Mouse (Mus musculus) liver, embryonic 15.5 days (tissue): Measurements from ENCODE around the gene Vps13a. TPM values are rescaled to one million over a fixed set of nuclear protein-coding genes. Genes with fewer than 3 reads are reported as not detected.
A peak's percentile ranks its signal among the peaks of the same experiment; 100 is the strongest.
"Not testable (repeated sequence)": the region's sequence is repeated elsewhere in the genome, so short reads cannot be mapped to it uniquely, and the experiment has no call there.

ENCODE experiments used
- ATAC-seq: fragments of 200-750 bp; cut with Nextera tagmentation; 2 replicates; pipeline ENCODE4 v1.8.0; 2017; ENCODE audit warnings: moderate number of reproducible peaks, mild to moderate bottlenecking, moderate library complexity; ENCODE audit not compliant: insufficient read depth
- H3K27ac ChIP-seq: fragments of 300-500 bp; sonication (generic); replicated peaks from 2 replicates; pipeline ENCODE4 v1.5.1; 2015; ENCODE audit warnings: mild to moderate bottlenecking, inconsistent platforms
- H3K27me3 ChIP-seq: fragments of 300-500 bp; sonication (generic); 2 replicates; pipeline ENCODE4 v1.6.1; 2015; ENCODE audit warnings: mild to moderate bottlenecking, inconsistent platforms
- H3K36me3 ChIP-seq: fragments of 300-500 bp; sonication (generic); replicated peaks from 2 replicates; pipeline ENCODE4 v1.6.1; 2015; ENCODE audit warnings: moderate library complexity, mild to moderate bottlenecking, inconsistent platforms
- H3K4me1 ChIP-seq: fragments of 300-500 bp; sonication (generic); replicated peaks from 2 replicates; pipeline ENCODE4 v1.6.1; 2015; ENCODE audit warnings: inconsistent platforms
- H3K4me2 ChIP-seq: fragments of 300-500 bp; sonication (generic); 2 replicates; pipeline ENCODE4 v1.6.1; 2015; ENCODE audit warnings: moderate library complexity, mild to moderate bottlenecking, inconsistent platforms
- H3K4me3 ChIP-seq: fragments of 300-500 bp; sonication (generic); replicated peaks from 2 replicates; pipeline ENCODE4 v1.5.1; 2015; ENCODE audit warnings: mild to moderate bottlenecking, inconsistent platforms
- H3K9ac ChIP-seq: fragments of 300-500 bp; sonication (generic); 2 replicates; pipeline ENCODE4 v1.6.1; 2015; ENCODE audit warnings: moderate library complexity, mild to moderate bottlenecking, inconsistent platforms
- H3K9me3 ChIP-seq: fragments of 300-500 bp; sonication (generic); replicated peaks from 2 replicates; pipeline ENCODE4 v1.6.1; 2016; ENCODE audit warnings: inconsistent platforms
- WGBS: fragments of 180-500 bp; shearing (Covaris S2); methylation state at CpG from one replicate; pipeline ENCODE4 v1.1.7; 2015; ENCODE audit warnings: mixed read lengths; ENCODE audit not compliant: insufficient replicate concordance; 5-methylcytosine and 5-hydroxymethylcytosine counted together
- polyA plus RNA-seq: library from polyadenylated mRNA; unstranded; fragments of >200 nt; fragmentation: Nextera tagmentation; extraction: Ambion mirVana; gene quantifications from 2 replicates; pipeline ENCODE4 v1.2.1, GENCODE M21; 2015

Gene Vps13a
- polyA plus RNA-seq, 1 experiment from 2014 or later = 6.3 TPM

- H3K4me1 ChIP-seq, H3K9me3 ChIP-seq, H3K27me3 ChIP-seq, H3K4me3 ChIP-seq, ATAC-seq, H3K27ac ChIP-seq, H3K9ac ChIP-seq, H3K4me2 ChIP-seq, H3K36me3 ChIP-seq: not testable (repeated sequence)
- 34% methylated on average over 9 of the region's 9 CpGs for WGBS
Observed at GRCm38 (mm10) chr19:16757439-16757838, 23.3 kb downstream of the Vps13a start.

- Histone ChIP-seq H3K4me1 (no peaks in the 10 kb centered on the region), H3K4me2 (no peak overlapping the region), H3K27me3 (no peaks in the 10 kb centered on the region), H3K9ac (no peak overlapping the region), H3K27ac (no peak overlapping the region), H3K36me3 (peaks cover 12% of the 10 kb centered on the region; the same call in 1 of the 2 replicates), H3K4me3 (no peak overlapping the region), H3K9me3 (no peaks in the 10 kb centered on the region)
- no peak for ATAC-seq
Observed at GRCm38 (mm10) chr19:16755854-16756253, 24.9 kb downstream of the Vps13a start.

DNA sequence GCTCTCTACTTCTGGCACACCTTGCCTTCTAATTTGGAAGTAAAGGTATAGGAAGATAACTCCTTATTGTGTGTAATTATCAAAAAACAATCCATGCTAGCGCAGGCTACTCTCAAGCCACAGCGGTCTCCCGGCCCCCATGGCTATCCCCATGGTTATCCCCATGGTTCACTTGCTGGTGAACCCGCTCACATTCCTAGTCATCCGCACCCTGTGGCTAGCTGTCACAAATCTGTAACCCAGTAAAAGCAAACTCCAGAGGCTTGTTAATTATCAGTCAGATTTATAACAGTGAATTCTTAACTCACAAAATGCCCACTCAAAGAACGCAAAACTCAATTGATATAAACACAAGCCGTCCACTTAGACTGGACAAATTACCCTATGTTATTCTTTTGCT, 25.5 kb downstream of the Vps13a start:
- H3K9ac ChIP-seq = no peak overlapping the region
- no peak overlapping the region for H3K4me2 ChIP-seq
- no peak overlapping the region for H3K27ac ChIP-seq
- H3K4me1 ChIP-seq = no peaks in the 10 kb centered on the region
- no peaks in the 10 kb centered on the region for H3K9me3 ChIP-seq
- peaks cover 13% of the 10 kb centered on the region; the same call in 1 of the 2 replicates for H3K36me3 ChIP-seq
- no peak overlapping the region for H3K4me3 ChIP-seq
- 88% methylated on average over 7 of the region's 7 CpGs for WGBS
- no peak for ATAC-seq
- no peaks in the 10 kb centered on the region for H3K27me3 ChIP-seq

GRCm38 (mm10) chr19:16753151-16753550, 27.6 kb downstream of the Vps13a start:
- Histone ChIP-seq H3K9ac (no peak overlapping the region), H3K4me1 (no peaks in the 10 kb centered on the region), H3K27ac (no peak overlapping the region), H3K27me3 (no peaks in the 10 kb centered on the region), H3K4me2 (no peak overlapping the region), H3K4me3 (no peak overlapping the region), H3K36me3 (peaks cover 13% of the 10 kb centered on the region; the same call in 1 of the 2 replicates), H3K9me3 (no peaks in the 10 kb centered on the region)
- 70% methylated on average over 3 of the region's 3 CpGs for WGBS
- ATAC-seq = no peak

GRCm38 (mm10) chr19:16736854-16737253, 43.9 kb downstream of the Vps13a start:
- Histone ChIP-seq H3K4me2 (no peak overlapping the region), H3K9ac (no peak overlapping the region), H3K36me3 (peaks cover 9% of the 10 kb centered on the region; the same call in 1 of the 2 replicates), H3K9me3 (no peaks in the 10 kb centered on the region), H3K27me3 (no peaks in the 10 kb centered on the region), H3K4me1 (no peaks in the 10 kb centered on the region), H3K4me3 (no peak overlapping the region), H3K27ac (no peak overlapping the region)
- WGBS = 69% methylated on average over 4 of the region's 4 CpGs
- ATAC-seq = no peak

- 56% methylated on average over 2 of the region's 2 CpGs for WGBS
Observed at GRCm38 (mm10) chr19:16728729-16729128, 52.0 kb downstream of the Vps13a start.

DNA sequence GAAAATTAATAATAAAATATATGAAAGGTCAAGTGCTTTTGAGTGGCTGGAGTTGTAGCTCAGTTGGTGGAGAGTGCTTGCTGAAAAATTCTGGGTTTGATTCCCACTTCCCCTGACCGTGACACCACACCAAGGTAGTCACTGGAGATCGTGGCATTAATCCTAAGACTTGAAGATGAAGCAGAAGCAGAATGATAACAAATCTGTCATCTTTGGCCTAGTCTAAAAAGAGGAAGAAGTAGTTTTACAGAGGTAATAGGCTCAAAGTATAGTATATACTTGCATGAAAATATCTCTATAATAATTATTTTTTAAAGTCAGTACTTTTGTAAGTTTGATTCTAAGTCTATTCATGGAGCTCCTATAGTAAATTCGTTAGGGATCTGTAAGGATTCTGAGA, 65.5 kb downstream of the Vps13a start:
- Histone ChIP-seq H3K4me2 (no peak overlapping the region), H3K27me3 (no peaks in the 10 kb centered on the region), H3K9me3 (no peaks in the 10 kb centered on the region), H3K36me3 (peaks cover 9% of the 10 kb centered on the region), H3K4me3 (no peak overlapping the region), H3K9ac (no peak overlapping the region), H3K4me1 (no peaks in the 10 kb centered on the region), H3K27ac (no peak overlapping the region)
- ATAC-seq = no peak
- WGBS = 44% methylated on average over 3 of the region's 3 CpGs

More at GRCm38 (mm10) chr19:16728729-16729128, 52.0 kb downstream of the Vps13a start:
- H3K4me2 ChIP-seq = no peak overlapping the region
- H3K4me1 ChIP-seq = no peaks in the 10 kb centered on the region
- H3K4me3 ChIP-seq = no peak overlapping the region
- H3K27me3 ChIP-seq = no peaks in the 10 kb centered on the region
- no peaks in the 10 kb centered on the region for H3K9me3 ChIP-seq
- ATAC-seq = no peak
- H3K9ac ChIP-seq = no peak overlapping the region
- no peak overlapping the region for H3K27ac ChIP-seq
- 0 out of 2 replicates have a peak, but pooled peaks cover 9% of the 10 kb centered on the region for H3K36me3 ChIP-seq

- no peaks in the 10 kb centered on the region for H3K9me3 ChIP-seq
- WGBS = 62% methylated on average over 1 of the region's 1 CpGs
- H3K4me1 ChIP-seq = no peaks in the 10 kb centered on the region
- H3K27ac ChIP-seq = no peak overlapping the region
- no peaks in the 10 kb centered on the region for H3K27me3 ChIP-seq
- H3K4me2 ChIP-seq = no peak overlapping the region
- ATAC-seq = no peak
- no peaks in the 10 kb centered on the region; the same call in 1 of the 2 replicates for H3K36me3 ChIP-seq
- H3K9ac ChIP-seq = no peak overlapping the region
- no peak overlapping the region for H3K4me3 ChIP-seq
Observed at GRCm38 (mm10) chr19:16701790-16702189, 78.9 kb downstream of the Vps13a start.

GRCm38 (mm10) chr19:16684922-16685321, 95.8 kb downstream of the Vps13a start:
- 81% methylated on average over 4 of the region's 4 CpGs for WGBS
- H3K27ac ChIP-seq = no peak overlapping the region
- no peaks in the 10 kb centered on the region for H3K27me3 ChIP-seq
- H3K9me3 ChIP-seq = no peaks in the 10 kb centered on the region
- peaks cover 7% of the 10 kb centered on the region; the same call in 1 of the 2 replicates for H3K36me3 ChIP-seq
- no peak overlapping the region for H3K4me3 ChIP-seq
- no peak overlapping the region for H3K4me2 ChIP-seq
- no peaks in the 10 kb centered on the region for H3K4me1 ChIP-seq
- H3K9ac ChIP-seq = no peak overlapping the region
- ATAC-seq = no peak

DNA sequence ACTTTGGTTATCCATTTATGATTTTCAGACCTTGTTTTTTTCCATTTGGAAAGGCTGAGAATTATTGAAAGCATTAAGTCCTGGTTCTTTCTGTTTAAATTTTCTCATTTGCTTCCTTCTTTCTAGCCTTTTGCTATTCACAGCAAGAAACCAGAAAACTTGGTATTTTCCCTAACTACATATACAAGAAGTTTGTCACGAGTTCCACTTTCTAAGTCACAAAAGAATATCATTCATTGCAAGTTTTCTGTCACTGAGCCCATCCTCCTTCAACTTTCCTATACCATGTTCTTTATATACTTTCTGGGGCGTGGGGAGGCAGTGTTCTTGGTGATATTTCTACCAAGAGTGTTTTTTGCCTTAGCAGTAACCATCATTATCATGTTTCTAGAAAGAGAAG, 96.5 kb downstream of the Vps13a start:
- H3K36me3 ChIP-seq = peaks cover 7% of the 10 kb centered on the region; the same call in 1 of the 2 replicates
- H3K4me3 ChIP-seq = no peak overlapping the region
- no peak overlapping the region for H3K27ac ChIP-seq
- no peaks in the 10 kb centered on the region for H3K4me1 ChIP-seq
- no peaks in the 10 kb centered on the region for H3K27me3 ChIP-seq
- H3K9me3 ChIP-seq = no peaks in the 10 kb centered on the region
- no peak overlapping the region for H3K9ac ChIP-seq
- no peak for ATAC-seq
- H3K4me2 ChIP-seq = no peak overlapping the region
- 79% methylated on average over 2 of the region's 2 CpGs for WGBS

DNA sequence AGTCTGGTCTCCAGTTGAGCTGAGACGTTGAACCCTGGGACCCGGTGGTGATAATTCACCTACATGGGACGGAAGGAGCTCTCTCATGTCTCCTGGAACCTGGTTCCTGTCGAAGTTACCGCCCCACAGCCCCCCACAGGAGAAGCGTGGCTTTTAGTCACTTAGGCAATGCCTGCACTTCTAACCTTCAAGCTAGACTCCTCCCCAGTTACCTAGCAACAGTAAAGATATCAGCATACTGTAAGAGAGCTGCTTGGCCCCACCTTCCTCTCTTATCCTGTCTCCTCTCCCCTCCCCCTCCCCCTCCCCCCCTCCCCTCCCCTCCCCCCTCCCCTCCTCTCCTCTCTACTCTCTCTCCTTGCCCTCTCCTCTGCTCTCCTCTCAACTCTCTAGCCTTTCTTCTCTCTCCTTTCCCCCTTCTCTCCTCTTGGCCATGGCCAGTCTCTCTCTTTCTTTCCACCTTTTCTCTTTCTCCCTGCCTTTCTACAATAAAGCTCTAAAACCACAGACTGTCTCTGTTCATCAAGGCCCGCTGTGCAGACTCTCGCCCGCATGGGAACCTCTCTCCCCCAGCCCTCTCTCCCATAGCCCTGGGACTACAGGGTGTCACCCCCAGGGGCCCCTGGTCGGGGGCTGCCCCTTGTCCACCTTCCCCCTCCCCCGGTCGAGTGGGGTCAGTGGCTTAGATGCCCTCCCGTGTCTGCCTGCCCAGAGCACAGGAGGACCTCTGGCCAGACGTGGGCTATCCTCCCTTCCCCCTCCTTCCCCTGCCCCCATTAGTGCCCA, 154.9 kb downstream of the Vps13a start:
- WGBS = 26% methylated on average over 14 of the region's 14 CpGs
- Histone ChIP-seq H3K9me3 (no peaks in the 10 kb centered on the region), H3K4me3 (no peak overlapping the region), H3K4me1 (peaks cover 14% of the 10 kb centered on the region), H3K27ac (no peak overlapping the region), H3K4me2 (peak overlapping the region; percentile 50), H3K36me3 (no peaks in the 10 kb centered on the region), H3K27me3 (no peaks in the 10 kb centered on the region), H3K9ac (no peak overlapping the region)
- peak; percentile 87 for ATAC-seq

DNA sequence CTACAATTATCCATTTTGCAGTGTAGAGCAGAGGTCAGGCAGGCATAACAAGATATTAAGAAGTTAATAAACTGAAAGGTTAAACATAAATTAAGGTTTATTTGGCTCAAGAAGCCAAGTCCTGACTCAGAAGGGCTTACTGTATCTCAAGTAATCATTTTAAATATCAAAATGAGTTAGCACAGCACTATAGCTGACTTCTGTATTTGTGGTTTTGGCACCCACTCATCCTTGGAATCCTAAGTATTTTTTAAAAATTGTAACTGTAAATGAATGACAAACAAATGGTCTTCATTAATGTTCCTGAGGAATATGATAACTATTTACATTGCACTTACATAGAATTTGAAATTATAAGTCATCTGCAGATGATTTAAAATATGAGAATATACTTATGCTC, 155.7 kb downstream of the Vps13a start:
- no peak overlapping the region for H3K27ac ChIP-seq
- H3K4me2 ChIP-seq = no peak overlapping the region
- H3K9me3 ChIP-seq = no peaks in the 10 kb centered on the region
- peaks cover 14% of the 10 kb centered on the region for H3K4me1 ChIP-seq
- H3K9ac ChIP-seq = no peak overlapping the region
- no peak for ATAC-seq
- no peaks in the 10 kb centered on the region for H3K36me3 ChIP-seq
- no peaks in the 10 kb centered on the region for H3K27me3 ChIP-seq
- H3K4me3 ChIP-seq = no peak overlapping the region
